Mouse (Mus musculus): Measurements from ENCODE around the gene Mgll. TPM values are rescaled to one million over a fixed set of nuclear protein-coding genes. Genes with fewer than 3 reads are reported as not detected.

Gene Mgll
- polyA plus RNA-seq, 1 experiment from 2014 or later = 8.0 TPM

DNA sequence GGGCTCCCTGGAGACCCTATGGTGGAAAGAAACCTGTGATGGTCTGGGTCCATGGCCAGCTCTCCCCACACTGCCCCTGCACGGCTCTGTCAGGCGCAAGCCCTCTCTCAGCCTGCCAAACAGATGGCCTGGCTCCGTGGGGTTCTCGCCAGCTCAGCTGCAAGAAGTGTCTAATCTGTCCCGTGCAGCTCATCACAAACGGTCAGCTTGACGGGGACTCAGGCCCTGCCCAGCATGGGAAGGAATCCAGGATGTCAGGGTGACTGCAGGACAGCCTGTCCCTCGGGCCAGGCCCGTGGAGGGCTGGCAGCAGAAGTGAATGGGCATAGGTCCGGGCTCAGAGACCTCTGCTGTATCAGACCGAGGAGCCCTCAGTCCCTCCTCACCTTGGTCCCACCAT, 97.7 kb downstream of the Mgll start:
- Histone ChIP-seq H3K36me3 (no peaks in the 10 kb centered on the region), H3K4me2 (no peak overlapping the region), H3K27ac (no peak overlapping the region), H3K27me3 (0 out of 2 replicates have a peak, but pooled peaks cover 5% of the 10 kb centered on the region), H3K9me3 (no peaks in the 10 kb centered on the region), H3K9ac (replicated peaks) (no peak overlapping the region), H3K4me3 (replicated peaks) (no peak overlapping the region), H3K4me1 (replicated peaks) (peaks cover 15% of the 10 kb centered on the region)
- no peak for ATAC-seq (ENCODE audit: insufficient number of reproducible peaks, insufficient read depth, low FRiP score, low TSS enrichment, low read depth)
- 75% methylated on average over 11 of the region's 11 CpGs for WGBS

DNA sequence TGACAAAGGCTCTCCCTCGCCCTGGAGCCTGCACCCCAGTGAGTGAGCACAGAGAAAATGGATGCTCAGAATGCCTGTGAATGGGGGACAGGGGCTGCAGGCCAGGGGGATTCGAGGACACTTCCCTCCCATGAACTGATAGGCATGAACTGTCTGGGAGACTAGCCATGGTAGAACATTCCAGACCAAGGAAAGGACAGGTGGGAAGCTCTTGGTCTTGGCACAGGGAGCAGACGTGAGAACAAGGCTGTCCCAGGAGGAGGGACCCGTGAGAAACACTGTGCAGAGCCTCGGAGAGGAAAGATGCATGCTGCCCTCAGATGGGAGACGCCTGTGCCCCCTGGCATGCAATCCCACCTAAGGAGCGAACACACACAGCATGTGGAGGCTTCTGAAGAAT, 100.0 kb downstream of the Mgll start:
- Histone ChIP-seq H3K27ac (no peak overlapping the region), H3K36me3 (no peaks in the 10 kb centered on the region), H3K9ac (replicated peaks) (no peak overlapping the region), H3K27me3 (0 out of 2 replicates have a peak, but pooled peaks cover 5% of the 10 kb centered on the region), H3K9me3 (no peaks in the 10 kb centered on the region), H3K4me2 (no peak overlapping the region), H3K4me3 (replicated peaks) (no peak overlapping the region), H3K4me1 (replicated peaks) (peaks cover 20% of the 10 kb centered on the region)
- no peak for ATAC-seq (ENCODE audit: insufficient number of reproducible peaks, insufficient read depth, low FRiP score, low TSS enrichment, low read depth)
- WGBS = 68% methylated on average over 7 of the region's 7 CpGs

GRCm38 (mm10) chr6:88826088-88826487, 101.9 kb downstream of the Mgll start:
- Histone ChIP-seq H3K27me3 (0 out of 2 replicates have a peak, but pooled peaks cover 5% of the 10 kb centered on the region), H3K27ac (no peak overlapping the region), H3K9ac (replicated peaks) (no peak overlapping the region), H3K4me2 (no peak overlapping the region), H3K4me3 (replicated peaks) (no peak overlapping the region), H3K9me3 (no peaks in the 10 kb centered on the region), H3K36me3 (no peaks in the 10 kb centered on the region), H3K4me1 (replicated peaks) (peaks cover 16% of the 10 kb centered on the region)
- WGBS = 39% methylated on average over 3 of the region's 3 CpGs
- ATAC-seq (ENCODE audit: insufficient number of reproducible peaks, insufficient read depth, low FRiP score, low TSS enrichment, low read depth) = no peak

DNA sequence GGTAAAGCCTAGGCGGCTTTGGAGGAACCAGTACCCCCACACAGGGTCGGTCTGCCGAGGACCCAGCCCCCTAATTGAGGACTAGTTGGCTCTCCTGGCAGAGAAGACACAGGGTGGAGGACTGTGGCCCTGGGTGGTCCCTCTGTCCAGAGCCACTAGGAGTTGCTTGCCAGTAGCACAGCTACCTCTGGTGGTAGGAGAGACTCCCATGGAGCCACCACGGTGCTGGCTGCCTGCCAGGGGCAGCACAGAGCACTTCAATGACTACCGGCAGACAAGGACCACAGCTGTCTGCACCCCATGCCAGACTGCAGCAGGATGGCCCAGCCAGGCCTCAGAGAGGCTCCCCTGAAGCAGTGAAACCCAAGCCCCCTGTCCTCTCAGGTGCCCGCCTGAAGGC, 102.3 kb downstream of the Mgll start:
- H3K27ac ChIP-seq = no peak overlapping the region
- no peak overlapping the region for H3K4me3 ChIP-seq (replicated peaks)
- 0 out of 2 replicates have a peak, but pooled peaks cover 5% of the 10 kb centered on the region for H3K27me3 ChIP-seq
- no peaks in the 10 kb centered on the region for H3K36me3 ChIP-seq
- no peaks in the 10 kb centered on the region for H3K9me3 ChIP-seq
- no peak overlapping the region for H3K4me2 ChIP-seq
- H3K4me1 ChIP-seq (replicated peaks) = peaks cover 13% of the 10 kb centered on the region
- no peak overlapping the region for H3K9ac ChIP-seq (replicated peaks)
- 25% methylated on average over 6 of the region's 6 CpGs for WGBS
- ATAC-seq (ENCODE audit: insufficient number of reproducible peaks, insufficient read depth, low FRiP score, low TSS enrichment, low read depth) = peak; percentile 39; the same call in 1 of the 2 replicates

GRCm38 (mm10) chr6:88826965-88827364, 102.8 kb downstream of the Mgll start:
- 0 out of 2 replicates have a peak, but pooled peaks cover 5% of the 10 kb centered on the region for H3K27me3 ChIP-seq
- WGBS = 61% methylated on average over 3 of the region's 3 CpGs
- no peak overlapping the region; the same call in 1 of the 2 replicates for H3K9ac ChIP-seq (replicated peaks)
- H3K27ac ChIP-seq = no peak overlapping the region
- no peak overlapping the region for H3K4me2 ChIP-seq
- ATAC-seq (ENCODE audit: insufficient number of reproducible peaks, insufficient read depth, low FRiP score, low TSS enrichment, low read depth) = no peak
- no peaks in the 10 kb centered on the region for H3K9me3 ChIP-seq
- peaks cover 13% of the 10 kb centered on the region for H3K4me1 ChIP-seq (replicated peaks)
- H3K36me3 ChIP-seq = no peaks in the 10 kb centered on the region
- H3K4me3 ChIP-seq (replicated peaks) = no peak overlapping the region

DNA sequence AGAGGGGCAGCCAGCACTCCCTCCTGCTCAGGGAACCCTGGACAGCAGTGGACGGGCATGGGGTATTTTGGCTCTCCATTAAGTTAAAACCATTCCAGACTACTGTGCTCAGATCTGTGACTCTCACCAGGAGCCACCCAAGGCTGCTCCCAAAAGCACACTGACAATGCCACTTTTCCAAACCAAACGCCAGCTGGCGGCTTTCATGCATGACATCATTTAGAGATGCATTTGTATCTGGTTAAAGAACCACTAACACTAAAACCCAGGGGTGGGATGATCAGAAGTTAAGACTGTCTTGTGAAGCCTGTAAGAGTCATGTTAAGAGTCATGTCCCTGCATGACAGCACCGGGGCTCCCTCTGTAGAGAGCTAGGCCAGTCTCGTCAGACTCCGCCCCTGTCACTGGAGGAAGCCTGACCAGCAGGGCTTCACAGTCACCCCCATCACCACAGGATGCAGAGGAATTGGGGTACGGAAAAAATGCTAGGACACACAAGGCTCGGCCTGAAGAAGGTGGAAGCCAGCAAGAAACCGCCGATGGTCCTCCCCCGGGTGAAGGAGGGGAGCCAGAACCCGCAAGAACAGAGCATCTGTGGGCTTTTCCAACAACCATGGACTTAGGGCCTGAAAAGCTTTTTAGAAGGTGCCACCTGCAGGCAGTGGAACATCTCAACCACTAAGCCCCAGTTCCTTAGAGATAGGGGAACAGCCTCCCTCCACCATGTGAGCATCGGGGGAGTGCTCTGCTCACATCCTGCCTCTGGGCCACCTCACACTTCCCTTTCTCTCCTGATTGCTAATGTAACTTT, 103.4 kb downstream of the Mgll start:
- no peaks in the 10 kb centered on the region for H3K36me3 ChIP-seq
- 0 out of 2 replicates have a peak, but pooled peaks cover 5% of the 10 kb centered on the region for H3K27me3 ChIP-seq
- H3K4me3 ChIP-seq (replicated peaks) = no peak overlapping the region
- 60% methylated on average over 13 of the region's 13 CpGs for WGBS
- H3K27ac ChIP-seq = no peak overlapping the region
- H3K4me2 ChIP-seq = no peak overlapping the region
- H3K9ac ChIP-seq (replicated peaks) = no peak overlapping the region
- H3K4me1 ChIP-seq (replicated peaks) = peaks cover 13% of the 10 kb centered on the region
- H3K9me3 ChIP-seq = no peaks in the 10 kb centered on the region
- no peak for ATAC-seq (ENCODE audit: insufficient number of reproducible peaks, insufficient read depth, low FRiP score, low TSS enrichment, low read depth)

DNA sequence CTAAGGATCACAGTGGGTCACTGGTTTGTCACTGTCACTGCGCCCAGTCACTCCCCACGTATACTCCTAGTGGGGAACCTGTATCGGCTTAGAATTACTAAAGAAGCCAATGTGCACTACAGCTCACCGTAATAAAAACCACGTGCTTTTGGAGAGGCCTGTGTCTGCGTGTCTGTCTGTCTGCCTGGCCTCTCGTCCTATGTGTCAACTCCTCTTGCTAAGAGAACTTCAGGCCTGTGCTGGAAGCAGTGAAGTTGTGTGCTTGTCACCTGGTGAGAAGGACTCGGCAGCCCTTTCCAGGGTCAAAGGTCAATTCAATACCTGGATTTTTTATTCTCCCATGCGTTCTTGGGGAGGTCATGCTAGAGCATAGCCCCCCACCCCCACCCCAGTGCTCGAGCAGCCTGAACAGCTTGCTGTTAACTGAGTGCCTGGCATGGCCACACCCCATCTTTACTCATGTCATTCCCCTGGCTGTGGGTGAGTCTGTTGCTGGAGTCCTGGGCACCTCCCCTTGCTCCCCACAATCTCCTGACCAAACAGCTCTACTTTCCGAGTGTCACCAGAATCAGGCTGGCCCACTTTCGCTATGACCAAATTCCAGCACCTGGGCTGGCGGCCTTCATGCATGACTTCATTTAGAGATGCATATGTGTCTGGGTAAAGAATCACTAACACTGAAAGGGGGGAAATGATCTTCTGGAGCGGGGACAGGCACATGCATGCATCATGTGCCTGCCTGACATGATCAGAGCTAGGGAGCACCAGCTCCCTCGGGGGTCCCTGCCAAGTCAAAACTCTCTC, 104.2 kb downstream of the Mgll start:
- no peak overlapping the region for H3K27ac ChIP-seq
- H3K4me3 ChIP-seq (replicated peaks) = no peak overlapping the region
- ATAC-seq (ENCODE audit: insufficient number of reproducible peaks, insufficient read depth, low FRiP score, low TSS enrichment, low read depth) = no peak
- no peaks in the 10 kb centered on the region for H3K9me3 ChIP-seq
- H3K4me2 ChIP-seq = no peak overlapping the region
- H3K36me3 ChIP-seq = no peaks in the 10 kb centered on the region
- no peak overlapping the region for H3K9ac ChIP-seq (replicated peaks)
- peaks cover 13% of the 10 kb centered on the region for H3K4me1 ChIP-seq (replicated peaks)
- H3K27me3 ChIP-seq = 0 out of 2 replicates have a peak, but pooled peaks cover 5% of the 10 kb centered on the region
- 60% methylated on average over 15 of the region's 15 CpGs for WGBS

- 85% methylated on average over 4 of the region's 4 CpGs for WGBS
- no peak for ATAC-seq (ENCODE audit: insufficient number of reproducible peaks, insufficient read depth, low FRiP score, low TSS enrichment, low read depth)
- no peak overlapping the region for H3K4me3 ChIP-seq (replicated peaks)
- H3K9ac ChIP-seq (replicated peaks) = no peak overlapping the region
- 0 out of 2 replicates have a peak, but pooled peaks cover 3% of the 10 kb centered on the region for H3K27me3 ChIP-seq
- no peak overlapping the region for H3K27ac ChIP-seq
- H3K36me3 ChIP-seq = no peaks in the 10 kb centered on the region
- H3K4me2 ChIP-seq = no peak overlapping the region
- H3K4me1 ChIP-seq (replicated peaks) = peaks cover 13% of the 10 kb centered on the region
- H3K9me3 ChIP-seq = no peaks in the 10 kb centered on the region
These were observed 105.4 kb downstream of the Mgll start for GRCm38 (mm10) chr6:88829579-88829978.

DNA sequence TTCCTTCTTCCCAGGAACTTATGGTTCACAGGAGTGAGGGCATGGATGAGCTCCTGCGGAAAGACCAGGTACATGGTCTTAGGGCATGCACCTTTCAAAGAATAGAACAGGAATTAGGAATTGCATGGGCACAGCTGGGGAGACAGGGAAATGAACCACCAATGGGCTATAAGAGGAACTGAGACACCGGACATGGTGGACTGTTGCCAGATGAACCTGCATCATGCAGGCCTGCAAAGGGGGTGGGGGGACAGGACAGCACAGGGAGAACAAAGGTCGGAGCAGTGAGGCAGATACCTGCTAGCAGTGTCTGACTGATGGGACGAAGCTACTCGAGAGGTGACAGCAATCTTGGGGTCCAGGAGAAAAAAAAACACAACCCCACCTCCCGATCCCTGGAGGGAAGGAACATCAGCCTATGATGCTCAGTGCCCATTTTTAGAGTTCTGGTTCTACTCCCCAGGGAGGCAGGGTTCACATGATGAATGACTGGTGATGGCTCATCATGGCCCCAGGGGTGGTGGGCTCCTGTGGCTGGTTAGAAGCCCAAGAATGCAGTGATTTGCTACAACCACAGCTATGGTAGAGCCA, 106.0 kb downstream of the Mgll start:
- Histone ChIP-seq H3K4me1 (replicated peaks) (peaks cover 13% of the 10 kb centered on the region), H3K9ac (replicated peaks) (no peak overlapping the region), H3K27me3 (no peaks in the 10 kb centered on the region), H3K27ac (no peak overlapping the region), H3K4me2 (no peak overlapping the region), H3K9me3 (no peaks in the 10 kb centered on the region), H3K36me3 (no peaks in the 10 kb centered on the region), H3K4me3 (replicated peaks) (no peak overlapping the region)
- WGBS = 87% methylated on average over 6 of the region's 6 CpGs
- no peak for ATAC-seq (ENCODE audit: insufficient number of reproducible peaks, insufficient read depth, low FRiP score, low TSS enrichment, low read depth)

GRCm38 (mm10) chr6:88831456-88831855, 107.2 kb downstream of the Mgll start:
- Histone ChIP-seq H3K9ac (replicated peaks) (no peak overlapping the region), H3K4me1 (replicated peaks) (peaks cover 9% of the 10 kb centered on the region), H3K27ac (no peak overlapping the region), H3K9me3 (no peaks in the 10 kb centered on the region), H3K4me3 (replicated peaks) (no peak overlapping the region), H3K4me2 (no peak overlapping the region), H3K27me3 (no peaks in the 10 kb centered on the region), H3K36me3 (peaks cover 10% of the 10 kb centered on the region)
- ATAC-seq (ENCODE audit: insufficient number of reproducible peaks, insufficient read depth, low FRiP score, low TSS enrichment, low read depth) = no peak
- WGBS = 27% methylated on average over 8 of the region's 8 CpGs

- no peaks in the 10 kb centered on the region for H3K9me3 ChIP-seq
- 79% methylated on average over 5 of the region's 5 CpGs for WGBS
These were observed 108.5 kb downstream of the Mgll start for GRCm38 (mm10) chr6:88832663-88833062.

More at GRCm38 (mm10) chr6:88832663-88833062, 108.5 kb downstream of the Mgll start:
- H3K4me1 ChIP-seq (replicated peaks) = no peaks in the 10 kb centered on the region
- H3K27ac ChIP-seq = no peak overlapping the region
- no peak for ATAC-seq (ENCODE audit: insufficient number of reproducible peaks, insufficient read depth, low FRiP score, low TSS enrichment, low read depth)
- no peak overlapping the region for H3K4me3 ChIP-seq (replicated peaks)
- no peak overlapping the region for H3K4me2 ChIP-seq
- H3K36me3 ChIP-seq = peaks cover 22% of the 10 kb centered on the region
- no peak overlapping the region for H3K9ac ChIP-seq (replicated peaks)
- no peaks in the 10 kb centered on the region for H3K27me3 ChIP-seq
